Mouse (Mus musculus) mesoderm, embryonic 11.5 days (tissue): ENCODE results near the gene AL732309.1.

Experiments used
- DNase-seq: peaks from one replicate; pipeline ENCODE4 v3.0.0-alpha.2; 2012; ENCODE audit warnings: low read depth, low spot score

AL732309.1 gene

GRCm38 (mm10) chr2:25246183-25247072 lies at the start of gene AL732309.1:
AL732309.1 (minus strand) TSS chr2:25246863.
- DNase-seq: no peak

- no peak for DNase-seq
Measured at GRCm38 (mm10) chr2:25293706-25294105, 47.0 kb upstream of the AL732309.1 start.

- peak; percentile 85 for DNase-seq
Measured at GRCm38 (mm10) chr2:25292856-25293255, 46.2 kb upstream of the AL732309.1 start.

DNA sequence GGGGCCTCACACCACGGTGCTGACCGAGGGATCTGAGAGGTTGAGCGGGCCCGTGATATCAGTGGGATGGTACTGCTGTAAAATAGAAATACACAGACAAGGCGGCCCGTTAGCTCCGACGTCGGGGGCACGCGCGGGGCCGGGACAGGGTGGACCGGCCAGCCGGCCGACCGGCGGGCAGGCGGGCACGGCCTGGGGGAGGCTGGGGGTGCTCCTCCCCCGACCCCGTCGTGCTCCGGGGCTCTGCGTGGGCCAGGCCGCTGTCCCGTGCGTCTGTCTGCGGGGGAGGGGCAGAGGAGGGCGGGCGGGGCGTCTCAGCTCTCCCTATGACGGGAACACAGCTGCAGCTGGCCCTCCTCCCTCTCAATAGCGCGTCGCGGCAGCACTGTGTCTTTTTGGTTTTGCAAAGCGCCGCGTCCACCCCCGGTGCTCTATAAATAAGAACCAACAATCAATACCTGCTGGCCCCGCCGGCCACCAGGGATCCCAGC lies 45.4 kb upstream of the AL732309.1 start:
- DNase-seq: no peak

- no peak for DNase-seq
Measured at GRCm38 (mm10) chr2:25291184-25292053, 44.8 kb upstream of the AL732309.1 start.

DNA sequence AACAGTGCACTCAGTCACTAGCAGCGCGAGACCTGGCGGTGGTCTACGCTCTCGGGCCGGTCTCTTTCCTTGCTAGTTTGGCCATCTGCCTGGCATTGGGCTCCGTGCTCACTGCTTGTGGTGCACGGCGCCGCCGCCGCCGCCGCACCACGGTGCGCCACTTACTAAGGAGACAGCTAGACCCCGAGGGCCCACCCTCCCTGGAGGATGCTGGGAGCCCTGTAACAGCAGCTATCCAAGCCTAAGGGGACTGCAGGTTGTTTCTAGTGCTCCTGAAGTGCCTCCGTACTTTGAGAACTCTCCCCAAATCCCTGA lies 44.1 kb upstream of the AL732309.1 start:
- no peak for DNase-seq

DNA sequence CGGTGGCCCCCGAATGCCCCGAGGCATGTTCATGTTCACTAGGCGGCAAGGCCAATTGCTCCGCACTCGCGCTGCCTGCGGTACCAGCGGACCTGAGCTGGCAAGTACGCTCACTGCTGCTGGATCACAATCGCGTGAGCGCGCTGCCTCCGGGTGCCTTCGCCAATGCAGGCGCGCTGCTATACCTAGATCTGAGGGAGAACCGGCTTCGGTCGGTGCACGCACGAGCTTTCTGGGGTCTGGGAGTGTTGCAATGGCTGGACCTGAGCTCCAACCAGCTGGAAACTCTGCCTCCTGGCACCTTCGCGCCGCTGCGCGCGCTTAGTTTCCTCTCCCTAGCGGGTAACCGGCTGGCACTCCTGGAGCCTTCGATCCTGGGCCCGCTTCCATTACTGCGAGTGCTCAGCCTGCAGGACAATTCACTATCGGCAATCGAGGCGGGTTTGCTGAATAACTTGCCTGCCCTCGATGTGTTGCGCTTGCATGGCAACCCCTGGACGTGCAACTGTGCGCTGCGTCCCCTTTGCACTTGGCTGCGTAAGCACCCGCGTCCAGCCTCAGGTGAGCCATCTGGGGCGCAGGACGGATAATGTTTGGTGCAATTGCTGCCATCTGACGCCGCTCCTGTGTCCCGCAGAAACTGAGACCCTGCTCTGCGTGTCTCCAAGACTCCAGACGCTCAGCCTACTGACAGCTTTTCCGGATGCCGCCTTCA lies 43.6 kb upstream of the AL732309.1 start:
- no peak for DNase-seq

DNA sequence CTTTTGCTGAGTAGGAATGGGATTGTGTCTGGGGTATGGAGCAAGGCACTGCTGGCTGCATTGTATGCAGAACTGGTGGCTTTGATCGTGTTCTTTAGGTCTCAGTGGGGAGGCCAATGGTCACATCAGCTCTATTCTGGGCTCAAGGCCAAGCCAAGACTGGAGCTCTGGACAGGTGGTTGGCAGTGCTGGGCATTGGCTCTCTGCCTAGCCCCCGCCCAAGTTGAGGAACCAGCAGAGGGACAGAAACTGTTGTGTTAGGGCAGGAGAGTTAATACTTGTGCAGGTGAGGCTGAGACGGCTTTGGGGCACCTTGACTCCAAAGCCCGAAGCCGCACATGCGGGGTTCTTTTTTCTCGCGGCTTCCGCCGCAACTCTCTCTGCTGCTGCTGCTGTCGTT lies 43.0 kb upstream of the AL732309.1 start, which contains the start of gene Lrrc26:
Lrrc26 (plus strand) TSS at position 265 of the 400 bp plus-strand sequence.
- no peak for DNase-seq

GRCm38 (mm10) chr2:25288734-25289345 lies 42.2 kb upstream of the AL732309.1 start:
- DNase-seq: no peak

- no peak for DNase-seq
Measured at GRCm38 (mm10) chr2:25287927-25288649, 41.4 kb upstream of the AL732309.1 start, which contains the start of gene Tmem210. Tmem210 (plus strand) TSS chr2:25288145.

- DNase-seq: no peak
Measured at GRCm38 (mm10) chr2:25286837-25287636, 40.4 kb upstream of the AL732309.1 start.

DNA sequence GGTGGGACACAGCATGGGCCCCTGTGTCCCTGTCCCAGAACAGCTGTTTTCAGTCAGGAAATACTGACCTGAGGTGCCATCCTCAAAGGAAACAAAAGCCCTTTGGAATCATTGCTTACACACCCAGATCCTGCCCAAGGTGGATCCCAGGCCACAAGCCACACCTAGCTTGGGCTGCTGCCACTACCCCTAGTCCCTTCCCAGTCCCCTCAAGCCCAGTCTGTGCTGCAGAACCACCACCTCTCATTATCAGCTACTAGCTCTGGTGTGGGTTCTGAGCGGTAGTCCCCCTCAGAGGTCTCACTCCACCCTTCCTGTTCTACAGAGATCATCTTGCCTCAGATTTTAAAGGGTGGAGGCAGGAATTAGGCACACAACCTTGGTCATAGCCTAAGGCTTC lies 39.7 kb upstream of the AL732309.1 start:
- DNase-seq: no peak

GRCm38 (mm10) chr2:25285551-25285950 lies 38.9 kb upstream of the AL732309.1 start:
- no peak for DNase-seq

DNA sequence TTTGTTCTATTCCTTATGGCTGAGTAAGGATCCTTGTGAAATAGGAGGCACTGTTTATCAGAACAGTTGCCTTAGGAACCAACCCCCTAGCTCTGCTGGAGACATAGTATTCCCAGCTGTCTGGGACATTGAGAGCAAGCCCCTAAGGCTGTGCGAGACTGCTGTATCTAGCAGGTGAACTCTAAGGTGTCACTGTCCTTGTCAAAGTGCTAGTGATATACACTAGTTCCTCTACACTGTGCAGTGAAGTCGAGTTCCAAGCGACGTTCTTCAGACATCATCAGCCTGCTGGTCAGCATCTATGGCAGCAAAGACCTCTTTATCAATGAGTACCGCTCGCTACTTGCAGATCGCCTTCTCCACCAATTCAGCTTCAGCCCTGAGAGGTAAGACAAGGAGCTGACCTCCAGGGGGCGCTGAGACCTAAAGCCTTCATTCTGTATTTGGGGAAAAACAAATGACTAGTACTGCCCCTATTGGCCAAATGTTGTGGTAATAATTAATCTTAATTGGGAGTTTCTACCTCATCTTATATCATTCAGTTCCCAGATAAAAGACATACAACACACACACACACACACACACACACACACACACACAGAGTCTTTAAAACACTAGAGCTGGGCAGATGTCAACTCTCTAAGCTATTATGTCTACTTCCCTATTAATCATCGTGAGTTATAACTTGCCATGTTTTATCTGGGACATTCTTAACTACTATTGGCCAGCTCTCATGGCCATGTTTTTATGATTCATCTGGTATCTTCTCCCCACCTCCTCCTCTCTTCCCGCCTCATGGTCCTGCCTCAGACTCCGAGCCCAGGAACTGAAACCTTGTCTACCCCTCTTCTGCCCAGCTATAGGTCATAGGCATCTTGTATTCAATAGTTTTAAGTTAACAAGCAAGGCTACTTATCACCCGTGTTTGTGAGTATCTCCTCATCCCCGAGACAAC lies 32.5 kb upstream of the AL732309.1 start:
- DNase-seq: peak; percentile 82

DNA sequence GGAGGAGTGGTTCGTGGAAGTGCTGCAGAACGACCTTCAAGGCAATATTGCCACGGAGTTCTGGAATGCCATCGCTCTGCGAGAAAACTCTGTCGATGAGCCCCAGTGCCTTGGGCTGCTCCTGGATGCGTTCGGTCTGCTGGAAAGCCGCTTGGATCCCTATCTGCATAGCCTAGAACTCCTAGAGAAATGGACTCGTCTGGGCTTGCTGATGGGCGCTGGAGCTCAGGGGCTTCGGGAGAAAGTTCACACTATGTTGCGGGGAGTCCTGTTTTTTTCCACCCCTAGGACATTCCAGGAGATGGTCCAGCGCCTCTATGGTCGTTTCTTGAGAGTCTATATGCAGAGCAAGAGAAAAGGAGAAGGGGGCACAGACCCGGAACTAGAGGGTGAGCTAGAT lies 26.3 kb upstream of the AL732309.1 start:
- DNase-seq: no peak

DNA sequence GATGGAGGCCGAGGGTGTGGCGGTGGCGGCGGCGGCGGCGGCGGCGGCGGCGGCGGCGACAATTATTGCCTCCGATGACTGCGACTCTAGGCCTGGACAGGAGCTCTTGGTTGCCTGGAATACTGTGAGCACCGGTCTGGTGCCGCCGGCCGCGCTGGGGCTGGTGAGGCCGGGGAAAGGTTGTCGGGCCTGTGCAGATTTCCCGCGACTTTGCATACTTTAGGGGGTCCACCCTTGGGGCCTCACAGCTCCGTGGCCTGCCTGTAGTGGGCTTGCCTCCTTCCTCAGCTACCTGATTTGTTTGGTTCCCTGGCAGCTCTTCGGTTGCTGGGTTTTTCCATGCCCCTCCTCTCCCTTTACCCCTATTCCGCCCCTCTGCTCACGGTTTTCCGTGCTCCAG lies 25.9 kb upstream of the AL732309.1 start:
- no peak for DNase-seq

- DNase-seq: peak; percentile 98
Measured at GRCm38 (mm10) chr2:25271827-25272511, 25.3 kb upstream of the AL732309.1 start, which contains the start of the genes Ssna1 and Anapc2. Ssna1 (minus strand) TSS chr2:25272438. Anapc2 (plus strand) TSS chr2:25272478.
